Mouse (Mus musculus) adrenal gland, postnatal 4 days (tissue): ENCODE data around the gene Slc7a7. TPM values are rescaled to one million over a fixed set of nuclear protein-coding genes. Genes with fewer than 3 reads are reported as not detected.

Experiments used
- DNase-seq, 2 experiments: peaks; one replicate each; pipeline ENCODE4 v3.0.0; 2021 to 2022; ENCODE audit warnings: low spot score in 2 of 2, mixed read lengths in 2 of 2
- total RNA-seq, 2 experiments: library from RNA; stranded (reverse); gene quantifications; 2 replicates each; pipeline ENCODE4 v1.2.3; 2021

Gene Slc7a7
- total RNA-seq, 2 experiments from 2014 or later, result 8.0 to 18.2 TPM

DNA sequence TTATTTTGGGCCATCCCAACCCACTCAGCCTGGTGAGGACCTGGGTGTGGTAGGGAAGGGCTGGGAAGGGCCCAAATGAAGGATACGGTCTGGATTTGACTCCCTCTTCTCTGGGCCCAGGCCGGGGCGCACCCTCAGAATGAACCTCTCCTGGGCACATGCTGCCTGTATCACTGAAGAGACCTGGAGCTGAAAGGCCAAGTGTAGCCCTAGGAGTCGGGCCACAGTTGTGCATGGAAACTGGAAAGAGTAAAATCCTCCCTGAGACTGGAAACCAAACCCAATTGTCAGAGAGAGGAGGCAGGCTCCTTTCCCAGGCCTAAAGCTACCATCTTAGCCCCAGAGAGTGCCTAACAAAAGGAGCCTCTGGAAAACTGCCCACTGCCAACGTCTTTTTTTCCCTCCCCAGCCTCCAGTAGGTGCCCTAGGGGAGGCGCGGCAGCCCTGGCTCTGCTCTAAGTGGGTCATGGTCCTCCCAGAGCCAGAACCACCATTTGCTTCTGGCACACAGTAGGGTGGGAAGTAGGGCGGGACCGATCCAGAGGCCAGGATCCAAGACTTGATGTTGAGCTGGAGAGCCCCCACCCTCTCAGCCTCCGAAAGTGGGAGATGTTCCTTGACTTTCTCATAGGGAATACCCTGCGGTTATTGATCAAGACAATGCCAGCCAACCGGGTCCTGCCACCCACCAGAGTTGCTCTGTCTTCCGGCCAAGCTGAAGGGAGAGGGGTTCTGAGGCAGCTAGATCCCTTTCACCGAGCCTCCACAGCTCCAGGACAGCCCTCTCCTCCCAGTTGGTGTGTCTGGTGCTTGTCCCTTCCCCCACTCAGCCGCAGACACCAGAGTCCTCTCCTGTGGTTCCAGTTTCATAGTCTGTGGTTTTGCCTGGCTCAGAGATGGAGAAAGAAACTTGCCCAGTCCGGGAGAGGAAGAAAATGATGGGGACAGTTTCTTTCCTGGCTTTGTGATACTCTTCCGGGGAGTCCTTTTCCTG, 15.6 kb upstream of the Slc7a7 start:
- DNase-seq, result no peak

DNA sequence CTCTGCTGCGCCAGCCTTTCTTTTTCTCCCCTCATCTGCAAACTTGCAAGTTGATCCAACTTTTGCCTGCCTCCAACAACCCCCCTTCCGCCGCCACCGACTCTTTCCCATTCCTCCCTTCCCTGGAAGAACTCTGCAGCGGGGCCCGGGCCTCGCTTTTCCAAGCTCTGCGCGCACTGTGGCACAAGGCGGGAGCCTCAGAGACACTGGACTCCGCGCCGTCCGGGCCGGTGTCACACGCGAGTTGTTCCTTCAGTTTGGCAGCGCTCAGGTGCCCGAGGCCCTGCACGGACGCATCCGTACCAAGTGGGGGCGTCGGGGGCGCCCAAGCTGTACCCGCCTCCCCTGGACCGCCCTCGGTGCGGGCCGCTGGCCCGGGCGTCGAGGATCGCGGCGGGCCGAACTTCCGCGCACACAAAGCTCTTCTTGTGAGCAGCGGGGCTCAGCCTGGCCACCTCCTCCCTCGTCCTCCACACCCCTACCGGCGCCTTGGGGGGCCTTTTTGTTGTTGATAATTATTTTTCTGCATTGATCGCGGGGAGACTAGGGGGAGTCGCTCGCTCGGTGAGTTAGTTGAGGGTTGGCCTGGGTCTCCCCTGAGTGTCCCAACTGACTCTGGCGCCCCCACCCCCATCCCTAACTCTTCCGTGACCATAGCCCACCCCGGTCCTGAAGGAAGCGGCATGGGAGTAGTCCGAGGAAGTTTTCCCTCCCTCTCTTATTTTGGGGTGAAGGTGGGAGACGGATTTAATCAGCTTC, 14.7 kb upstream of the Slc7a7 start:
- DNase-seq, result no peak

DNA sequence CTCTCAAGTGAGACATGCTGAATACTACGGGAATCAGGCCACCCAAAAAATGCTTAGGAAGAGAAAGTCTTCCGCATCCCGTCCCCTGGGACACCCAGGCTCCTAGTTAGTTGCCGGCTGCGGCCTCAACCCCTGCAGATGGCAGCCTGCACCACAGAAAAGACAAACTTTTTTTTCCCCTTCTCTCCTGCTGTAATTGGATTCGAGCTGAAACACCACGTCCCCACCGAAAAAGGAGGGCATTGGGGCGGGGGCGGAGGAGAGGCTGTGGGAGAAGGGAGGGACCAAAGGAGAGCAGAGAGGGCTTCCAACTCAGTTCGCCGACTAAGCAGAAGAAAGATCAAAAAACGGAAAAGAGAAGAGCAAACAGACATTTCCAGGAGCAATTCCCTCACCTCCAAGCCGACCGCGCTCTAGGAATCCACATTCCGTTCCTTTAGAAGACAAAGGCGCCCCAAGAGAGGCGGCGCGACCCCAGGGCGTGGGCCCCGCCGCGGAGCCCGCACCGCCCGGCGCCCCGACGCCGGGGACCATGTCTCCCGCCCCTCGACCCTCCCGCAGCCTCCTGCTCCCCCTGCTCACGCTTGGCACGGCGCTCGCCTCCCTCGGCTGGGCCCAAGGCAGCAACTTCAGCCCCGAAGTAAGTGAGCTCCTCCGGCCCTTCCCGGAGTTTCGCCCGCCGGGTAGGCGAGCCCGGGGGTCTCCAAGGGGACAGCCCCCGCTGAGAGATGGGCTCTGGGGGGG, 13.9 kb upstream of the Slc7a7 start, which contains the start of gene Mmp14:
Gene Mmp14, plus strand, starts transcription at position 279 of the 744 bp plus-strand sequence.
- peak in 1 of 2 experiments; percentile 66 for DNase-seq

DNA sequence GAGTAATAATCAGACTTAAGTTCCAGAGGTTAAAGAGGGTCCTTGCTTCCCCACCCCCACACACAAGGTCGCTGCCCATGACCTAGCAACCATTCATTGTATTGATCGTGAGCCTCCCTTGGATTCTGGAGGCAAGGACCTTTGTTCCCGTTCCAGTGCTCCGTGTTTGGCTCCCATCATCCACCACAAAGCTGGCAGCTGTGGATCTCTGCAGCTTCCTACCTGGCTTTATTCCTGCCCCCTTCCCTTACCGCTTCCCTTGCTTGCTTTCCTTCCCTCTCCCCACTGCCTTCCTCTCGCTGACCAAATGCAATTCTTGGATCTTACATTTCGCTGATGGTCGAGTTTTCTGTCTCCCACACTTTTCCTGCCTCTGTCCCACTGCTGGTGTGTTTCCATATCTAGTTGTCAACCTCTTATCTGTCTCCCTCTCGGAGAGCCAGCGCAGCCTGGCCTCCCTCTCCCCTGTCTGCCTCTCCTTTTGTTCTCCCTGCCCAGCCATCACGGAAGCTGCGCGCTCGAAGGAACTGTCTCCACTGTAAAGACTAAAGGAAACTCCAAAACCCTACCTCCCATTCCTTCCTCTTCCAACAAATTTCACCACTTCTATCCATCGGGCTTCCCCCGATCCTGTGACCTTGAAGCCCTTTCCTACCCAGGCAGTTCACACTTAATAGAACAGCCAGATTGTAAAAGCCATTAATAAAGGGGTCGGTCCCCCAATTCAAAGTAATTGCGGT, 13.0 kb upstream of the Slc7a7 start:
- DNase-seq, result no peak

DNA sequence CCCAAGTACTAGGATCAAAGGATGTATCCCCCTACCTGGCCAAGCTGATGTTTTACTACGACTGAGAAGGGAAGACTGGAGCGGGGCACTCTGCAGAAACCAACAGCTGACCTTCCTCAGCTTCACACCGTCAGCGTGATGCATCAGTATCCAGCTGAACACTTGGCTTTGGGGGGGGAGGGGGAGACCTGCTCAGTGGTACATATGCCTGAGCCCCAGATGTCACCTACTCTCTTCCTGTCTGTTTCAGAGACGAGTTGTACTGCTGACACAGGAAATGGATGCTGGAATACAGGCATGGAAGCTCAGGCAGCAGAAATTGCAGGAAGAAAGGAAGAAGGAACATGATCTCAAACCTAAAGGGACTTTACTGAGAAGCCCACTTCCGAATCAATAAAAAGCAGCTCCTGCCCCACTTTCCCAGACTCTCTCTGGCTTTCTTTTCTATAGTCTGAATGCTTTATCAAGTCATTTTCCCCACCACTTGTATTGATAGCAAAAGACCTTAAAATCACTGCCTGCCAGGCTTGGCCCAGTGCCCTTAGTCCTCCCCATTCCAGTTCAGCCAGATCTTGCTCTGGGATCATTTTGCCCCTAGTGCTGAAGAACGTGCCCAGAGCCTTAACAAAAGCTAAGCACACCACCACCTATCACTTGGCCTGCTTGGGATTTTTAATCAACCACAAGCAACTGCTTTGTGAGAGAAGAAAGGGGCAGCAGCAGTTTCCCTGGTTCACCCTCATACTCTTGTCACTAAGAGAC, 11.9 kb upstream of the Slc7a7 start:
- no peak for DNase-seq

DNA sequence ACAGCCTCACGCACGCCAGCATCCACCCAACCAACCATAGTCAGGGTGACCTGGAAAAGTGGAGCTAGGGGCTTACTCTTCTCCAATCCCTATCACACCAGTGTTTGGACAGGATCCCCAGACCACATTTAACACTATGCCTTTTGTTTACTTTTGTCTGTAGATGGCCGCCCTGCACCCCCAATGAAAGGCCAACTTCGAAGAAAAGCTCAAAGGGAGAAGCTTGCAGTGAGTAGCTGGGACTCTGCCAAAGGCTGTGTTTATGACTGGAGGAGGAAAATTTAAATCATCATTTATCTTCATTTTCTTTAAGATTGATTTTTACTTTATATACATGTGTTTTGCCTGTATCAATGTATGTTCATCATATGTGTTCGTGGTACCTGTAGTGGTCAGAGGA, 10.8 kb upstream of the Slc7a7 start:
- no peak for DNase-seq

DNA sequence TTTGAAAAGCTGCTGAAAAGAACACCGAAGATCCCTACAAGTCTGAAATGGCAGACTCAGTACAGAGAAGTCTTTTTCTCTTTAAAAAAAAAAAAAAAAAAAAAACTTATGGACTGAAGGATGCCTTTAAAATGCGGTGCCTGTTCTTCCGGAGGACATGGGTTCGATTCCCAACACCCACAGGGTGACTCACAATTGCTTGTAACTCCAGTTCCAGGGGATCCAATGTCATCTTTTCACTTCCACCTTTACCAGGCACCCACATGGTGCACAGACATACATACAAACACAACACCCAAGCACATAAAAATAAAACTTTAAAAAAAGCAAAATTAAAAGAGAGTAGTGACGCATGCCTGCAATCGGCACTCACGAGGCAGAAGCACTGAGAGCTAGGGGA, 10.1 kb upstream of the Slc7a7 start:
- DNase-seq, result no peak

DNA sequence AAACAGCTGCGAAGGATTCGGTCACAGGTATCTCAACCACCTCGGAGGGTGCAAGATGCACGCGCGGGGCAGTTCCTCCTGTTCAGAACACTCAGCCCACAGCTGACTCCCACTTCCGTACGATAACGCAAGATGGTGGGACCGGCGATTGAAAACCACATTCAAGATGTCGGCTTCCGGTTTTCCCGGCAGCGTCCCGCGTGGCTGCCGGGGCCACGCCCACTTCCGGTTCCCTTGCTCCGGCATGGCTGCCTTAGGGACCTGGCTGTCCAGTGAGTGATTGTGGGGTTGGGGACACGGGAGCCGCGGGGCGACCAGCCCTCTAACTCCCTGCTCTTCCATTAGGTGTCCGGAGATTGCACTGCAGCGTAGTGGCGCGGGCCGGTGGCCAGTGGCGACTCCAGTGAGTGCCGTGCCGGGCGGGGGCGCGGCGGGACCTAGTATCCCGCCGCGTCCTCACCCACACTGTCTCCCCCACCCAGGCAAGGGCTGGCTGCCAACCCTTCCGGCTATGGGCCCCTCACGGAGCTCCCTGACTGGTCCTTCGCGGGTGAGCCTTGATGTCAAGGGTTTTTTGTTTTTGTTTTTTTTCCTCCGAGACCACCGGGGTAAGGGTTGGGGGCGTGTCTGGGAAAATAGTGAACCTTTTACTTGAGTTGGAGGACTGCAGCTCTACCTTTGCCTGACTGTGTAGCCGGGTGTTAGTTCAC, 9.3 kb upstream of the Slc7a7 start, which contains the start of gene Mrpl52:
Gene Mrpl52, plus strand, starts transcription at position 221 of the 710 bp plus-strand sequence.
- peak; percentile 81 to 85 for DNase-seq

DNA sequence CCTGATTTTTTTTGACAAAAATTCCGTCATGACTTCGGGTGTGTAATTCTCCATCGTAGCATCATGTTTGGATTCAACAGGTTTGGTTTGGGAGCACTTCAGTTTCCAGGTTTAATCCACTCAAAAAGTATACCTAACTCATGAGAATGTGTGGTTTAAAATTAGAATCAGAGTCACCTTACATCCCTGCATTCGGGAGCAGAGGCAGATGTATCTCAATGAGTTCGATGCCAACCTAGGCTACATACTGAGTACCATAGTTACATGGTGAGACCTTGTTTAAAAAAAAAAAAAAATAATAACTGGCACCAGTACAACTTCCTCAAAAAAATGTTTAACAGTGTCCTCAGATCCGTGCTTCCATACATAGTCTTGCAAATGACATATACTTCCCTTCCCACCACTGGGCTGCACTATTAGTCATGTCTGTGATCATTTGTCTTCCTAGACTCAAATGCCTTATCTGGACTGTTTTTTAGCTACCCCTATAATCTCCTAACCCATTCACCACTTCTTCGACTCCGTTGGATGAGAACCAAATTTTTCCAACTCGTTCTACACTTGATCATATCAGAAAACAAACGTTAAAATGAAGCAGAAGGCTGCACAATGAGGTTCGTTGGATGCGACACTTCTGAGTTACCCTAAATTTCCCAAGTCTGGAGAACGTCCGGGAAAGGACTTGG, 8.6 kb upstream of the Slc7a7 start:
- no peak for DNase-seq

DNA sequence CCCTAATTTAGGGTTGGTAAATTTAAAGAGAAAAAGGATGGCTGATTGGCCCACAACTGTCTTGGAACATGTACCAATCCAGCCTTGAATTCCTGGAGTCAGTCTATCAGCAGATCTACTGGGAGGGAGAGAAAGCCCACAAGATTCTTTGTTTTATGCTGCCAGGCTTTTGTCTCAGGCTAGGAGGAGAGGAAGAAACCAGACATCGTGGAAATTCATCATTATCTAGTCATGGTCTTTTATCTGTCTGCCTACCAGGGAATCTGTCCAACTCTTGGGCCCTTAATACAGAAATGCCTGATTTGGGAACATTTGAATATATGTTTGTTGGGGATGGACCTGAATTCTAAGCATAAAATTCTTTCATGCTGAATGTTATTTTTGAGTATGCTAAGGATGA, 8.0 kb upstream of the Slc7a7 start:
- DNase-seq, result no peak

DNA sequence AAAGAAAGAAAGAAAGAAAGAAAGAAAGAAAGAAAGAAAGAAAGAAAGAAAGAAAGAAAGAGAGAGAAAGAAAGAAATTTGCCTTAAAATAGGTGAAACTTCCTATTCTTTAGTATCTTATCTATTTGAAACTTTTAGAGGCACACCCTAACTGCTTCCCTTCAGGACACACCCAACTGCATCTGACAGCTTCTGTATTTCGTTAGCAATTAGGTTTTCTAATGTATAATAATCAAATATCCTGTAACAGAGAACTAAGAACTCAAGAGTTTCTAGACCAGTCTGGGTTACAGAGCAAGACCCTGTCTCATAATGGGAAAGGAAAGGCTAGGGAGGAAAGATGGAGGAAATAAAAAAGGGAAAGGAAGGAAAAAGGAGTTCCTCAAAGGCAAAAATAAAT, 7.1 kb upstream of the Slc7a7 start:
- no peak for DNase-seq

DNA sequence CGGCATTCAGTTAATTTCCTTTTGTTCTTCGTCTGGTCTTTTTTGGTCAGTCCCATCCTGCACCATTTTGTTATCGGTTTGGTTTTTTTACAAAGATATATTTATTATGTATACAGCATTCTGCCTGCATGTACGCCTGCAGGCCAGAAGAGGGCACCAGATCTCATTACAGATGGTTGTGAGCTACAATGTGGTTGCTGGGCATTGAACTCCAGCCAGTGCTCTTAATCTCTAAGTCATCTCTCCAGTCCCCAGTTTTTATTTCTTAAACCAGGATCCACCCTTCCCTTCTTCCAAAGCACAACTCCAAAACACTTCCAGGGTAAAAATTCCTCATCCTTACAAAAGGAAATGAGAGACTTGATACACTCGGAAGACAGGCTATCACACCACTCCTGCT, 5.8 kb upstream of the Slc7a7 start:
- no peak for DNase-seq

DNA sequence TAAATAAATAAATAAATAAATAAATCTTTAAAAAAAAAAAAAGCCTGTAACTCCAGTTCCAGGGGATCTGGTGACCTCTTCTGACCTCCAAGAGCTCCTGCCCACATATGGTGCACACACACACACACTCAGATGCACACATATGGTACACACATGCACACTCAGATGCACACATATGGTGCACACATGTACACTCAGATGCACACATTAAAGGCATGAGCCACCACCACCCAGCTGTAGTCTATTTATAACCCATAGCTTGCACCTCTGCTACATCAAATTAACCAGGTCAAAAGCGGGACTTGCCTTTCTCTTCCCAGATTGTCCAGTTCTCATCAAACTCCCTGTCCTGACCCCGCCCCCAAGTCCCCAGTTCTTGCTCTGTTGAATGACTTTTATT, 3.4 kb upstream of the Slc7a7 start:
- DNase-seq, result no peak

DNA sequence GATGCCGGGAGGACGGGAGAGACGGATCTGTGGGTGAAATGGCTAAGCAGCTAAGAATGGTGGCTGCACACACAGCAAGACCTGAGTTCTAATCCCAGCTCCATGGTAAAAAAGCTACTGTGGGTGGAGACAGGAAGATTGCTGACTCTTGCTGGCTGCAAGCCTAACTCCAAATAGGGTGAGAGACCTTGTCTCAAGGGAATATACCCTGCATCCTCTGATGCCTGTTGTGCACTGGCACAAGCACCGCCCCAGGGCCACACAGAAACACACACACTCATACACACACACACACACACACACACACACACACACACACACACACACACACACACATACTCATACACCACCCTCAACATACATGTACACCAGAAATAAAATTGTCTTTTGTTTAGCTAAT, 750 bp downstream of the Slc7a7 start:
- no peak for DNase-seq

DNA sequence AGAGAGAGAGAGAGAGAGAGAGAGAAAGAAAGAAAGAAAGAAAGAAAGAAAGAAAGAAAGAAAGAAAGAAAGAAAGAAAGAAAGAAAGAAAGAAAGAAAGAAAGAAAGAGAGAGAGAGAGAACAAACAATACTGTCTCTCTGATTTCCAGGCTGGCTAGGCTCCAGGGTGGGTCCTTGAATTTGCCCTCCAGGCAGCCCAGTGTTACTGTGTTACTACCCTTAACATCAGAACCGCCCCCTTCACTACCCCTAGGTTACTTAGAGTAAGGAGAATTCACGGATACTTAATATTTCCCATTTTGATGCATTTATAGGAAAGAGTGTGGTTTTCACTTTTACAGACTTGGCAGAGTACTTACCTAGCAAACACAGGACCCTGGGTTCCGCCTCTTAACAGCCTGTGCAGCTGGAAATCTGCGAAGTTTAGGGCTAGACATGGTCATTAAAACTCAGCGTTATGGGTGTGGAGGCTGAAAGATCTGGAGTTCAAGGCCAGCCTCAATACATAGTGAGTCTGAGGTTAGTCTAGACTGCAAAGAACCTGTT, 1.3 kb downstream of the Slc7a7 start:
- no peak for DNase-seq

DNA sequence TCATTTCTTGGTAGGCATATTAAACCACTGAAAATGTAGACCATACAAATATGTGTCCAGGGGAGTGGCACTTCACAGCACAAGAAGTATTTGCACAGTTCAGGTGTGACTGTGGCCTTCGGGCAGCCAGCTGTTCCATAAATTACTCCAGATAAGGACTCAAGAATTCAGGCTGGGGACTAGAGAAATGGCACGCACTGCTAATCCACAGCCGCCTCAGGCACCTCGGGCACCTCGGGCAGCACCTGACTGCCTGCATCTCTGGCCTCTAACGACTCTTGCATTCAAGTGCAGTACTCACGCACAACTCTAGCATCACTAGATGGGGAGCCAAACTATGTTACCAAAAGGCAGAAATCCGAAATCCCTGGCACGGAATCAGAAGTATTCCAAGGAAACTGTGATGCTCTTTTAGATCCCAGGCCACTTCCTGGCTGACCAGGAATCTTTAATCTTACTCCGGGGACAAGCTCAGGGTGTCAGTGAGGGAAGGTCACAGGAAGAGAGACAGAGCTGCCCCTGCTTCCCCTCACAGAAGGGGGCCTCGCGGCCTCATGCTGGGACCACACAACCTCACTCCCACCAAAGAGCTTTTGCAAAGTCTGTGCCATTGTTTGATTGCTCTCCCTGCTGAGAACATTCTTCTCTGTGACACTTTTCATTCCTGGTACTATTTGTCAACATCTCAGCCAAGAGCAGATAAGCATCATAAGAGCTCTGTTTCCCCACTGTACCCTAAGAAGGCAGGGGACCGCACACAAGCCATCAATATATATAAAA, 2.1 kb downstream of the Slc7a7 start:
- no peak for DNase-seq

DNA sequence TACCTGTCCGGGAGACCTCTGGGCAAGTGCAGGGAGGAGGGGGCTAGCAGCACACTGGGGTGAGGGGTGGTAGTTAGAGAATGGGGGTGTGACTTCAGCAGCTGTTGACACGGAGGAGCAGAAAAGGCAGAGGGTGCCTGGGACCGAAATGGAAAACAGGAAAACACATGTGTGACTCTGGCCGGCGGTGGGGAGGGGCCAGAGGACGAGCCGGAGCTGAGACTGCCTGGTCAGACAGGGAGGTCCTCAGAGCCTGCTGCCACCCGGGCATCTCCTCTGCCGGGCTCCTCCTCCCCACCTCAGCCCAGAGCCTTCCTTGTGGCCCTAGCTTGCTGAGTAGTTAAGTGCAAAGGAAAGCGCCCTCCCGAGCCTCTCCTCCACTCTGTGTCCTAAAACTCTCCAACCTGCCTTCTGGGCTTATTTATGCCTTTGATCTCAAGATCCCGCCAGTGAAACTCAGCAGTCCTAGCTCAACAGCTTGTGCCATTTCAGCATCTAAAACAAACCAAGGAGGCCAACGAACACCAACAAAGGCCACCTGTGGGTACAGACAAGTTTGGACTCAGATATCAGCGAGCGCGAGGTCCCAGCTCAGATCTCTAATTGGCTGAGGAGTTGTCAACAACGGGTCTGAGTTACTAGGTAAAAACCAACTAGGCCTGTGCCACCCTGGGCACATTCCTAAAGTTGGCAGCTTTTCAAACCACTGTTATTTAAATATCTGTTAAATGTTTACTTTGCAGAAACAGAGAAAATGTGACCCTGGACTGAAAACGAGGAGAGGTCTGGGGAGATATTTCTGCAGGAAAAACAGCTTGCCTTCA, 3.5 kb downstream of the Slc7a7 start:
- no peak for DNase-seq
